Mouse (Mus musculus) layer of hippocampus, postnatal 25 days (tissue): ENCODE measurements around the gene Ttll5. TPM values are rescaled to one million over a fixed set of nuclear protein-coding genes. Genes with fewer than 3 reads are reported as not detected.
A peak's percentile ranks its signal among the peaks of the same experiment; 100 is the strongest.

ENCODE experiments used
- DNase-seq, 2 experiments: peaks; one replicate each; pipeline ENCODE4 v3.0.0; 2022; ENCODE audit warnings: mixed read lengths in 2 of 2, low spot score in 1 of 2; ENCODE audit errors: extremely low spot score in 1 of 2
- total RNA-seq, 2 experiments: library from RNA; stranded (reverse); gene quantifications; 2 replicates each; pipeline ENCODE4 v1.2.3; 2021

The Ttll5 gene
- total RNA-seq, 2 experiments from 2014 or later = 40.1 to 44.2 TPM

DNA sequence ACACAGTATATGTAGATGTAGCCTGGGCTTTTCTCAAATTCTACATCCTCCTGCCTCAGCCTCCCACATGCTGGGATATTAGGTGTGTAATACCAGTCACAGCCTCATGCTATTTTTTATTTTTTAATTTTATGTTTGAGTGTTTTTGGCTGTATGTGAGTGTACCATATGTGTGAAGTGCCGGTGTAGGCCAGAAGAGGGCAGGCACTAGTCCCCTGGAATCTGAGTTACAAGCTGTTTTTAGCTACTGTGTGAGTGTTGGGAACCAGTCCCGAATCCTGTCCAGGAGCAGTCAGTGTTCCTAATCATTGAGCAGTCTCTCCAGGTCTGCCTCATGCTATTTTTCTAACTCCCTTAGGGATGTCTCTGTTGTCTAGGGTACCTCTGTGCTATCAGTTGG, 13.3 kb downstream of the Ttll5 start:
- no peak for DNase-seq

DNA sequence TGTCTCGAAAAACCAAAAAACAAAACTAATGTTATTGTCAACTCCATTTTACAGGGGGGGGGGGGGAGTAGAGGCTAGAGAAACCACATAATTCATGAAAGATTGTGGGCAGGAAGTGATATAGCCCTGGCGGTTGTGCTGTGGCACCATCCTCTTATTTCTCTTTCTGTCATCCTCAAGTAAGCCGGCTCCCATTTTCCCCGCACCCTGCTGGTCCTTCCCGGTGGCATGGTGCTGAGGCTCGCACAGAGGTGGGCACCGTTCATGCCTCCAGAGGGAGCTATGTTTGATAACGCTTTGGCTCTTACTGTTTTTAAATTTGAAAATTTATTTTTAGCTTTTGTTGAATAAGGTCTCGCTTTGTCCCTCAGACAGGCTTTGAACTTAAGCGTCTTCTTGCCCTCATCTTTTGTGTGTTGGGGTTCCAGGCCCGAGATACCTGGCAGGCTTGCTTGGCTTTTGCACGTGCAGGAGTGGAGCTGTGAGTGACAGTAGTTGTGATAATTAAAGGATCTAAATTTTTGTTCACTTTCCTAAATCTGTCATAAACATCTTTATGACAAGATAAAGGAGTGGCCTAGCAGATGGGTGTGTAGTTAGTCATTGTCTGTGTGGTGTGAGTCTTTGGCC, 15.0 kb downstream of the Ttll5 start:
- DNase-seq = no peak

DNA sequence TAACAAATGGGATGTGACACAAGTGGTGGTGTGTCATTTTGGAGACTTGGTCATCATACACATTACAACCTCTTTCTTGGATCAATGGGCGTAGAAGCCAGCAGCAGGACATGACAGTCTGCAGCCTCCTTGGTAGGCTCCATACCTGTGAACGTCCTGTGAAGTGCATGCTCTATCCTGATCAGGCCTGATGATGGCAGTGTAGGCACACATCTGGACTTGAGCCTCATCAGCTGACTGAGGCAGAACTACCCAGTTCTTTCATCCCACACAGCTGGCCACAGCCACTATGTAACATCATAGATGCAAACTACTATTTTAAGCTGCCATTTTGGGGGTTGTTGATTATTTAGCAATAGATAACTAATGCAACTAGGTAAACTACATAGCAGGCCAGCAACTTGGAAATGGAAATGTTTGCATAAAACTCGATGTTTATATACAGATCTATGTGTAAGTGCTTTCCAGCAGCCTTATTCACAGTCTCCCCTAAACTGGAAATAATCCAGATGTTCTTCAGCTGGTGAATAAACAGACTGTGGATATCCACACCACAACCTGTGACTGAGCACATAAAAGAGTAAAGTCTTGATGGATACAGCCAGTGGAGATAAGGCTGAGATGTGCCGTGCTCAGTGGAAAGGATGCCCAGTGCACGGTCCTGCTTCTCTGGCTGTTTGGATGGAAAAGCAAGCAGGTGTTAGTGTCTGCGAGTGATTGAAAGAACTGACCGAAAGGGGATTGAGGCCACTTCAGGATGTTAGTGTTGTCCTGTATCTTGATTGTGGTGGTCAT, 23.9 kb downstream of the Ttll5 start:
- DNase-seq = peak in 1 of 2 experiments; percentile 17

DNA sequence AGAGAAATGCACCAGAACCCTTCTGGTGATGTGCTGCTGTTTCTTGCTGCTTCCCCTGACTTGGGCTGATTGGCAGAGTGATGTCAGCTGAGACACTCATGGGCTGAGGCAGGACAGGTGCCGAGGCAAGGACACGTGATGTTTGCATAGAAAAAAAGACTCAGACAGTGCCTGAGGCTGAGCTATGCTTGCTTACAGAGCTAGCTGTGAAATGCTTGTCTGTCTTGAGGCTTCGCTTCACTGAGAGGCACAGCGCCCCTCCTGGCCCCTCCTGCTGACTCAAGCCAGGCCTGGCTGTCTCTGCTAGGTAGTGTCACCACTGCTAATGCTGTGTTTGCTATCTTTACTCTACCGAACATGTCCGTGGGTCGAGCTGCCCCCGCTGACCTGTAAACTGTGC, 26.2 kb downstream of the Ttll5 start:
- no peak for DNase-seq

DNA sequence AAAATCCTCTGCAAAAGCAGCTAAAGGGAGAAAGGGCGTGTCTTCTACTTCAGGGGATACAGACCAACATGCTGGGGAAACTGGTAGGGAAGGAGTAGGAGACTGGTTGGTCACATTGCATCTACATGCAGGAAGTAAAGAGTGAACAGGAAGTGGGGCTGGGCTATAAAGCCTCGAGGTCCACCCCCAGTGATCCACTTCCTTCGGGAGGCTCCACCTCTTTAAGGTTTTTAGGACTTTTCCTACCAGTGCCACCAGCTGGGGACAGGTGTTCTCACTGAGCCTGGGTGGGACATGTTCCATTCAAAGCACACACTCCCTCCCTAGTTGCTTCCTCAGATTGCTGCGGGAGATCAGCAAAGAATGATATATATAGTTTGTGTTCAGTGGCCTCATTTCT, 29.4 kb downstream of the Ttll5 start:
- DNase-seq = no peak

DNA sequence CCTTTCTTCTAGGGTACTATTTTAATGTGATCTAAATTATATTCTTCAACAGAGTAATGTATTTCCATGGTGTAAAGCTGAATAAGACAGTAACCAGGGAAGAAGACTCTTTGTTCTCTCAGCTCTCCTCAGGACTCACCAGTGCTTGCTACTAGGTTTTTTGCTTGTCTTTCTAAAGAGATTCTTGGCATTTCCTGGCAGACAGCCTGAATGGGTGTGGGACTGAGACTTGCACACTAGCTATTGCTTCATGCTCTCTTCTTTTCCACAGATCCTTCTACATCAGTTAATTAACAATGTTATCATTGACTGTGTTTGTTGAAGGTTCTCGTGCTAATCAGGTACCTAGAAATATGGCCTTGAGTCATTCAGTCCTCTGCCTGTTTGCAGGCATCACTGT, 29.8 kb downstream of the Ttll5 start:
- no peak for DNase-seq

DNA sequence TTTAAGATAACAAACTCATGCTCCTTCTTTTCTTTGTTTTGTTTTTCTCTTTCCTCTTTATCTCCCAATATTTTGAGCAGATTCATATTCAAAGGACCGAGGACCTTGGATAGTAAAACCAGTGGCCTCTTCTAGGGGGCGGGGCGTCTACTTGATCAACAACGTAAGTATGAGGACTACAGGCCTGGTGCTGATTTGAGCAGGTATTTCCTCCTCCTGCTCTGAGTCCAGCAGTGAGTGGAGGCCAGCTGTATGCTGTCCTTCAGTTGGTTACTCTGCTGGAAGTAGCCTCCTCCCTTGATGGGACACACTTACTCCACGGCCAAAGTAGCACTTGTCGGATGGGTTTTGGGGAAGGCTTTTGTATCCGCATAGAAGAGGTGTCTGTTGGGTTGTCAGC, 32.8 kb downstream of the Ttll5 start:
- DNase-seq = no peak

DNA sequence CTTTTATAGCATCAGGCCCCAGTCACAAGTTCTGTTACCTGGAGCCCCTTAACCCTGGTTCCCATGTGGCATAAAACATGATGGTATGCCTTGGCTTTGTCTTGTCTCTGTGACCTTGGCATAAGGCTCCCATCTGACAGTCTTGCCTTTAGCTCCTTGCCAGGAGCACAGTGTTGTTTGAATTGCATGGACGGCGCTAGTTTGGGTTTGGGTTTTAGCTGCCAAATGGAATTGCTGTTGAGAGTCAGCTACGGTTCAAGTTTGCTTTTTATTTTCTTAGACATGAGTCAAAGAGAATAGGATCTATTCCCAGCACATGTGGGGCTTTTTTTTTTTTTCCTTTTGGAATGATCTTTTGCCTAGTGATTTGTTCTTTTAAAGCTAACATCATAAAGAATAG, 34.7 kb downstream of the Ttll5 start:
- no peak for DNase-seq

DNA sequence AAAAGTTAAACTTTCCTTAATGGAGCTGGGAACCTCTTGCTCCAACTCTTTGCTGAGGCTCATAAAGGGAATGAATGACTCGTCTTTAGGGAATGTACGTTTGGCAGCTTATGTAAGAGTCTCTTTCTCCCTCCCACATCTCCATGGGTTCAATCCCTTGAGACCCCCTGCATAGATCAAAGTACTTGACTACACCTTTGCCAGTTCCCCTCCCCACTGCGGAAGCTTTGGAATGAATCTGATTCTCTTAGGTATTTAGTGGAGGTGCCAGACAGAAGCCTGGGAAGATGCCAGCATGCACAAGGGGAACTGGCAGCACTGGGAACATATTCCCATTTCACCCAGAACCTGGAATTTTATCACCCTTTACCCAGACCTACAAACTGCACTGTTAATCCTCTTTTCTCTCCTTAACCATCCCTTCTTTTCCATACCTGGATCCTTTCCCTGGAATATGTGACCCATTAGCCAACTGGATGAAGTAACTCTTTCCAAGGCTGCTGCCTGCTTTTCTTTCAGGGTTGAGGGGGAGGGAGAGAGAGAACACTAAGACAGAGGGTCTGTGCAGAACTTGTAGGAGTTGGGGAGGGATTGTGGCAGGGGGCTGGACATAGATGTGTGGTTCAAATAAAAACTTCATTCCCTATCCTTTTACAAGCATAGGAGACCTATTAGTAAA, 35.2 kb downstream of the Ttll5 start:
- DNase-seq = no peak

DNA sequence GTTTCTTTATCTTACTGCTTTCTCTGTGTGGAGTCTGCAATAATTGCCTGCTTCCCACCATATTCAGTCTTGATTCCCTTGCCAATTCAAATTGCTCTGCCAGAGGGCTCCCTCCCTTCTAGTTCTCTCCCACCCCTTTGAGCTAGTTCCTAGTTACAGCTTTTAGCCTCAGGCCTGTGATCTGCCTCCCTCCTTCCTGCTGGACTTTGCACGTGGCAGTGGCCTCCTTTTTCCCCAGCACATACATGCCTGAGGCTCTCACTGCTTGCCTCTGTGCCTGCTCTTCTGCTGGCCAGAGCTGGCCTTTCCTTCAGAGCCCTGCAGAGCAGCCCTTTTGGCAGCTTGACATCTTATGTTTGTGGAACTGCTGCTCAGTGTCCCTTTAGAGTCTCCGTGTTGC, 38.1 kb downstream of the Ttll5 start:
- no peak for DNase-seq

DNA sequence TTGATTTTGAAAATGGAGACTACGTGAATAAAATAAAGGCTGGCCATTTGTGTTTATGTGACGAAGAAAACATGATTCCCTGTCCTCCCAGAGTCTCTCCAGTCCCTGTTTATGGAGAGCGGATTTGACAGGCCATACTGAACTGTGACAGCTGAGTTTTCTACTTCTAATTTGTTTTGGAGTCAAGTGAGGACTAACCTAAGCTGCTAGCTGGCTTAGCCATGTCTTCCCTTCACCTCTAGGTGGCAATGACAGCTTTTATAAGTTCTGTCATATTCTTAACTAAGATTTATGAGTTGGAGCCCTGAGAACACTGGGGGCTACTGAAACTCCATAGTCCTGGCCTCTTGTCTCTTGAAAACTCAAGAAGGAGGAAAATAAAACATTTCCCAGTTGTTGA, 41.1 kb downstream of the Ttll5 start:
- DNase-seq = no peak

DNA sequence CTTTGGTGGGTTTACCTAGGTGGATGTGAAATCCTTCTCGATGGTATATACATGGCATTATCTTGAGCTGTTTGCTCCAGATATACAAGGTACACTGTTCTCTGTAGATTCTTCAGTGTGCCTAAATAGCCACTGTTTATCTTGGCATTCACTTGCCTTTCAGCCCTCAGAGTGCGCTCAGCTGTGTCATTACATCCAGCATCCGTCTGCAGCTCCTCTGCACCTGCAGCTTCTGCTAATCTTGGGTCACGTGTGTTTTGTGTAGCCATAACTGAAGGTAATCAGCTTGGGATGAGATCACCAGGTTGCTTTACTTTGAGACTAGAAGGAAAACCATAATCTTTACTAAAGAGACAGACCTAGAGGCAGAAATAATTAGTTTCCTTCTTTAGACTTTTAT, 42.2 kb downstream of the Ttll5 start:
- DNase-seq = no peak

DNA sequence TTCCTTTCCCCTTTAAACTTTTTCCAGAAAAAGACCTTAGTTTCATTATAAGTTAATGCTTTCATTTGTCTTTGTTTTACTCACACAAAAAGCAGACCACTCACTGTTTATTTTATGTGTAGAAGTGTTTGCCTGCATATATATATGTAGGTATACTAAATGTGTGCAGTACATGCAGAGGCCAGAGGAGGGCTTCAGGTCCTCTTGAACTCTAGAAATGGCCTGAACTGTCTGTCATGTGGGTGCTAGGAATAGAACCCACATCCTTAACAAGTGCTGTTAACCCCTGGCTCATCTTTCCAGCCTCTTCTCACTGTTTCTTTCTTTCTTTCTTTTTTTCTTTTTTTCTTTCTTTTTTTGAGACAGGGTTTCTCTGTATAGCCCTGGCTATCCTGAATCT, 42.7 kb downstream of the Ttll5 start:
- no peak for DNase-seq

DNA sequence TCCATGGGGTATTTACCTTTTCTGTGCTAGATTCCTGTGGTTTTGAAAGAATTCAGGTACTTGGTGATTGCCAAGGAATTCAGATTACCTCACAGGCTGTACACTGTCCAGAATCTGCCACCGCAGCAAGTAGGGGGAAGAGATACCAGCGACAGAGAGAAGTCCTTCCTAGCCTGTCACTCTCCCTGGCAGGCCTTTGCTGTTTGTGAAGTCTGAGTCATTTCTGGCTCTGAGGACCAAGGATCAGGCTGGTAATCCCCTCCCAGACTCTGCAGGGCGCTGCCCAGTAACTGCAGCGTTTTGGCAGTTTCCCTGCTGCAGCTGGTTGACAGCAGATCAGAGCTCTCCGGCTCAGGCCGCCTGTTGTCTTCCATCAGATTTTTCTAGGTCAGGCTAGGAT, 45.0 kb downstream of the Ttll5 start:
- no peak for DNase-seq

DNA sequence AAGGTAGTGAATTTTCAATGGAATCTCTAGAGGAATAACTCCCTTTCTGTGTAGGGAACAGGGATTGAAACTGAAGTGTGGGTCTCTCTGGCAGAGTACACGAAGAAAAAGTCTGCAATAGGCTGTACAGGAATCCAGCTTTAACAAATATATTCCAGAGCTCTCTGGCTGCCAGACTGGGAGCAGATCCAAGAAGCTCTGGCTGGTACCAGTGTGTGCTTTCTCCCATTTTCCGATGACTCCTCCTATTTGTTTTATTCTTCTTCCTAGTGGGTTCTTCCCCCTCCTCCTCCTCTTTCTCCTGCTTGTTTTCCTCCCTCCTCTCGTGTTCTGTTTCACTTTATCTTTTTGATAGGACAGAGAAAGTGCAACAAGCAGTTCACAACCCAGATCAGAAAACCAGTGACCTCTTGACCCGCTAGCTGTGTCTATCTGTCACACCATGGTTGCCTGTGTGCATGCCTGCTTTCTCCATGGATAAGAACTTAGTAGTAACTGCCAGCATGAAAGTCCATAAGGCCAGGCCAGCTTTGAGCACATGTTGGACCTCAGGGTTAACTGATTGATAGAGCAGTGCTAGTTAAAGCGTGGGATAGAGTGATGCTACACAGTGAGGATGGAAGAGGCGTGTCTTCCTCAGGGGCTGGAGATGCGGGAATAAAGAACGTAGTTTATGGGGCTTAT, 55.3 kb downstream of the Ttll5 start:
- peak in 1 of 2 experiments; percentile 52 for DNase-seq

DNA sequence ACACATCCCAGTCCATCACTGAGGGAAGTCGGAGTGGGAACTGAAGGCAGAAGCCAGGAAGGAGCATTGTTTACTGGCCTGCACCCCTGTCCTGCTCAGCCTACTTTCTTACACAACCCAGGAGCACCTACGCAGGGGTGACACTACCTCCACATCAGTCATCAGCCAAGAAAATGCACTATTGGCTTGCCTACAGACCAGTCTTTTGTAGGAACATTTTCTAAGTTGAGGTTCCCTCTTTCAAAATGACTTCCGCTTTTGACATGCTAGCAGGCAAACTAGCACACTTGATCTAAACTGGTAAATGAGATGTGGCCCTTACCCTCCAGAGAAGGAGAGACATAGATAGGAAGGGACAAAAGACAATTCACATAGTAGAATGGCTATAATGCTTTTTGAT, 60.6 kb downstream of the Ttll5 start:
- no peak for DNase-seq

DNA sequence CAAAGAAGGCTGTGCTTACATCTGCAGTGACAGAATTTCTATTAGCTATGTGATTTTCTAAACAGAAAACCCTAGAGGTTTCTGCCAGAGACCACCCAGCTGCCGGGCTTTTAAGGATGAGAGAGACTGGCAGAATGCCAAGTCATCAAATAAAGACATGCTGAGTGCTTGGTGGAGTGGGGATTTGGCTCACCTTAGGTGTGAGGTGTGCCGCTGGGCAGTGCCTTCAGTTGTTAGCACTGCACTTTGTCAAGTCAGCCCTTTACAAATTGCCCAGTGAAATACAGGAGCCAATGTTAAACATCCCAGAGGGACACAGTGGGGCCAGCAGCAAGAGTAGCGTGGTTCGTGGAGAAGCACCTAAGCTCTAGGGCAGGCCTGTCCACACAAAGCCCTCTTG, 65.6 kb downstream of the Ttll5 start:
- no peak for DNase-seq

DNA sequence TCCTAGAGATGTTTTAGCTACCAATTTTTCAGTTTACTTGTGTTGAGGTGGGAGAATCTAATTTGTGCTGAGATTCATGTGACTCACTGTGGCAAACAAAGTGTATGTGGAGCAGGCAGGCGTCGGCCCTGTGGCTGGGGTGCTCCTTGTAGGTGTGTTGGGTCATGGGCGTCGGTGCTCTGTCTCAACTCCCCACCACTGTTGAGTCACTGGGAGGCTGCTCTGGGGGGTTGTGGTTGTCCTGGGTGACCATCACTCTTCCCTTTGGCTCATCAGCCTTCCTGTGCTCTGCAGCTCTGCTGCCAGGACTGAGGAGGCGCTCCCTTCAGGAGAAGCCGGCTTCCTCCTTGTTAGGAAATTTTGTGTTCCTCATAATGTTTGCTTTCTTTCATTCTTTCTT, 79.5 kb downstream of the Ttll5 start:
- DNase-seq = no peak

DNA sequence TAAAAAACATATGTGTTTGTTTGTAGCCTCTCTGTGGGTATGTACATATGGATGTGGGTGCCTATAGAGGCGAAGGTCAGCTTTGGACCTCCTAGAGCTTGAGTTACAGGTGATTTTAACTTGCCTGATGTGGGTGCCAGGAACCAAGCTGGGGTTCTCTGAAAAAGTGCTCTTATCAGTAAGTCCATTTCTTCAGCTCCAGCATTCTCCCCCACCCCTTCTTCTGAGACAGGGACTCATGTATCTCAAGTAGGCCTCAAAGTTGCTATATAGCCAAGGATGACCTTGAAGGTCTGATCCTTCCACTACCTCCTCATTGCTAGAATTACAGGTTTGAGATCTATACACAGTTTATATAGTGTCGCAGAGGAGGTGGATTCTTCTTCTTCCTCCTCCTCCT, 81.2 kb downstream of the Ttll5 start:
- DNase-seq = no peak

DNA sequence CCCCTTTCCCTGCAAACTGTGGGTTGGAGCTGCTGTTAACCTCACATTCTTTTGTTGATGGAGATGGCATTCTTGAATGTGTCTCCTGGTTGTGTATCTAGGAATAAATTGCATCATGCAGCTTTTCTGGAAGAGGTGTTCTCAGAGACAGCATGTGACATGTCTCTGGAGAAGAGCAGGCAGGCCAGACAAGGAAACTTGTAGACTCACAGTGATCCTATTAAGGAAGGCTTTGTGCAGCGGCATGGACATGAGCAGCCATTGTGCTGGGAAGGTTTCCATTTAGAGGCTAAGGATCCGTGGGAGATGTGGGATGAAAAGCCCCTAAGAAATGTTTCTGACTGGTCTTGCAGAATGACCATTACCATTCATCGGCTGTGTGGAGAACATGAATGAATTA, 83.4 kb downstream of the Ttll5 start:
- DNase-seq = no peak

DNA sequence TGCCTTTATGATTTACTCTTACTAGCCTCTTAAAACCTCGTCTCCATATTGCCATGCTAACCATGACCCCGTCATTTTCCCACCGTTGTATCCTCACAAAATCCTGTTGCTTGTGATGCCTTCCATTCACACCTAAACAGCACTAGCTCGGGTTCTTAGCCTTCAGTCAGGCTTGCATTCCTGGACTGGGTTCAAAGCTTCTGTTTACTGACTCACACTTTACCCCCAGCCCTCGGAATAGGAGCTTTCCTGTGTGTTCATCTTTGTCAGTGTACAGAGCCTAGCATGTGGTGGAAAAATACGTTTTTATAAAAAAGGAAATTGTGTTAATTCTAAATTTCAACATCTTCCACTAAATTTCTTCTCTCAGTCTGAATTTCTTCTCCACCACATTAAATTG, 86.4 kb downstream of the Ttll5 start:
- DNase-seq = no peak
